Mouse (Mus musculus): ENCODE results near the gene Dgki. TPM values are rescaled to one million over a fixed set of nuclear protein-coding genes. Genes with fewer than 3 reads are reported as not detected.

Dgki gene
- total RNA-seq, 1 experiment = 0.94 TPM

DNA sequence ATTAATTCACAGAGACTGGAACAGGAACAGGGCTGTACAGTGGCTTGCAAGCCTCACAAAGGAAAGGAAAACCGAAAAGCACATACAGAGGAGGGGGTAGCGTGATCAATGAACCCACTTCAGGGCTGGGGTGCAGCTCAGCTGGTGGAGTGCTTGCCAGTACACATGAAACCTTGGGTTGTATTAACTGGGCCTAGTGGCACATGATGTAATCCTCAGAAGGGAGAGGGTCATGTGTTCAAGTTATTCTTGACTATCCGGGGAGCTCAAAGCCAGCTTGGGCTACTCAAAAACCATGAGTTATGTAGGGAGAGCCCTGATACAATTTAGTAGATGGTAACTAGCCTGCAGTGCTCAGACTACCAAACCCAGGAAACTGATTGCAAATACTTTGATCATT, 244.3 kb downstream of the Dgki start:
- Histone ChIP-seq H3K9me3 (ENCODE audit: control insufficient read depth, insufficient read depth, low read depth, low read length) (no peaks in the 10 kb centered on the region), H3K9ac (ENCODE audit: insufficient read depth, low read depth, low read length, poor library complexity, severe bottlenecking) (no peak overlapping the region), H3K27ac (ENCODE audit: insufficient read depth, low read depth, low read length, poor library complexity, severe bottlenecking) (no peak overlapping the region), H3K36me3 (ENCODE audit: control insufficient read depth, insufficient read depth, low read length, poor library complexity, severe bottlenecking) (no peaks in the 10 kb centered on the region), H3K4me1 (ENCODE audit: control insufficient read depth in 2 of 2, insufficient read depth in 2 of 2, low read length in 2 of 2, poor library complexity in 1 of 2) (no peaks in the 10 kb centered on the region), H3K4me3 (ENCODE audit: insufficient read depth in 1 of 2, low read depth in 1 of 2, low read length in 2 of 2, poor library complexity in 1 of 2, severe bottlenecking in 1 of 2) (no peak overlapping the region)
- in situ Hi-C loops (cut with MboI; ENCODE audit: low sequenced_read_pairs in 2 of 2, unreplicated experiment in 2 of 2) = no loop called here
- TF ChIP-seq MAFK (IDR thresholded peaks at IDR 0.05; ENCODE audit: insufficient read depth, low read depth, low read length) (no peak), ZC3H11A (IDR thresholded peaks at IDR 0.05; ENCODE audit: borderline replicate concordance, low read depth, low read length) (no peak), HCFC1 (IDR thresholded peaks at IDR 0.05; ENCODE audit: borderline replicate concordance, insufficient read depth, low read length) (no peak), ZNF384 (IDR thresholded peaks at IDR 0.05; ENCODE audit: low read depth, low read length) (no peak), CHD2 (IDR thresholded peaks at IDR 0.05; ENCODE audit: low read depth, low read length) (no peak)
- no peak for DNase-seq (ENCODE audit: low read depth, low spot score)

DNA sequence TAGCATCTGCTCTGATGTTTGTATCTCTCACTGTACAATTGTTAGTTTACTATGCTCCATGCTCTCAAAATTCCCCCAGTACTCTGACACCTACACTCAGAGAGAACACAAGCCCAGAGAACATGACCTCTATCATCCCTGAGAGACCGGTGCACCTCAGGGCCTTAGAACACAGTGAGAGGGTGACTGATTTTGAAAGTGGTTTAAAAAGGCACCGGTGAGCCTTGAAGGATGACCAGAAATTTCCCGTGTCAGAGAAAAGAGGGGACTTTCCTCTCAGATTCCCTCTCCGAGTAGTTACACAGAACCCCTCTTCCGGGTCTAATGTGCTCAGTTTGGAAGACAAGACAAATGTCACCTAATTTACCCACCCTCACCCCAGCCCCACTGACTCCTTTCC, 244.9 kb downstream of the Dgki start:
- in situ Hi-C loops (cut with MboI; ENCODE audit: low sequenced_read_pairs in 2 of 2, unreplicated experiment in 2 of 2) = no loop called here
- DNase-seq (ENCODE audit: low read depth, low spot score) = no peak
- TF ChIP-seq ZNF384 (IDR thresholded peaks at IDR 0.05; ENCODE audit: low read depth, low read length) = no peak
- TF ChIP-seq MAFK (IDR thresholded peaks at IDR 0.05; ENCODE audit: insufficient read depth, low read depth, low read length) = no peak
- TF ChIP-seq ZC3H11A (IDR thresholded peaks at IDR 0.05; ENCODE audit: borderline replicate concordance, low read depth, low read length) = no peak
- TF ChIP-seq CHD2 (IDR thresholded peaks at IDR 0.05; ENCODE audit: low read depth, low read length) = no peak
- no peak for TF ChIP-seq HCFC1 (IDR thresholded peaks at IDR 0.05; ENCODE audit: borderline replicate concordance, insufficient read depth, low read length)
- no peak overlapping the region for H3K9ac ChIP-seq (ENCODE audit: insufficient read depth, low read depth, low read length, poor library complexity, severe bottlenecking)
- no peaks in the 10 kb centered on the region for H3K9me3 ChIP-seq (ENCODE audit: control insufficient read depth, insufficient read depth, low read depth, low read length)
- no peaks in the 10 kb centered on the region for H3K36me3 ChIP-seq (ENCODE audit: control insufficient read depth, insufficient read depth, low read length, poor library complexity, severe bottlenecking)
- no peaks in the 10 kb centered on the region for H3K4me1 ChIP-seq (ENCODE audit: control insufficient read depth in 2 of 2, insufficient read depth in 2 of 2, low read length in 2 of 2, poor library complexity in 1 of 2)
- no peak overlapping the region for H3K27ac ChIP-seq (ENCODE audit: insufficient read depth, low read depth, low read length, poor library complexity, severe bottlenecking)
- H3K4me3 ChIP-seq (ENCODE audit: insufficient read depth in 1 of 2, low read depth in 1 of 2, low read length in 2 of 2, poor library complexity in 1 of 2, severe bottlenecking in 1 of 2) = no peak overlapping the region

DNA sequence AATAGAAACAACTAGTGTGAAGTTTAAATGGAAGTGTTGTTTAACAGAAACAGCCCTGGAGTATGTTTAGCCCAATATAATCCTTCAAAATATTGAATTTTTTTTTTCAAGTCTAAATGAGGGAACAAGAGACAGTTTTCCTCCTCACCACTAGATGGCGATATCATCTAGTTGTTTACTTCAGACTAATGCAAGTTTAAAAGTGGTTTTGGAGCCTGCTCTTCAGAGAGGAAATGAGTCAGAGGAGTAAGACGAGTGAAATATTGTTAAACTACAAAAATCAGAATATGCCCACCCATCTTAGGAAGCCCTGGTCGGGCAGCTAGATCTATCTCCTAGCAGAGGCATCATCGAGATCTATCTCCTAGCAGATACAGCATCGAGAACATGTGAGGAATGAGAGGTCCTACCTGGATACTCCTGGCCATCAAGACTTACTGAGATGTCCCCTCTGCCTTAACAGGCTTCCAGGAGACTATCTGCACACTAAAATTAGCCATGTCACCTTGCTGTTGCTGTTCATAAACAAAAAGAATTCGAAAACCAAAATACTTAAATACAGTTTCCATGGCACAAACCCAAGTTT, 245.5 kb downstream of the Dgki start:
- in situ Hi-C loops (cut with MboI; ENCODE audit: low sequenced_read_pairs in 2 of 2, unreplicated experiment in 2 of 2) = no loop called here
- TF ChIP-seq ZNF384 (IDR thresholded peaks at IDR 0.05; ENCODE audit: low read depth, low read length) (0 out of 2 replicates have a peak, but pooled peaks have one; percentile 21), ZC3H11A (IDR thresholded peaks at IDR 0.05; ENCODE audit: borderline replicate concordance, low read depth, low read length) (peak; percentile 47; the same call in 1 of the 2 replicates), MAFK (IDR thresholded peaks at IDR 0.05; ENCODE audit: insufficient read depth, low read depth, low read length) (no peak)
- H3K9ac ChIP-seq (ENCODE audit: insufficient read depth, low read depth, low read length, poor library complexity, severe bottlenecking) = no peak overlapping the region
- no peak overlapping the region for H3K27ac ChIP-seq (ENCODE audit: insufficient read depth, low read depth, low read length, poor library complexity, severe bottlenecking)
- peak; percentile 11 for DNase-seq (ENCODE audit: low read depth, low spot score)
- H3K4me3 ChIP-seq (ENCODE audit: insufficient read depth in 1 of 2, low read depth in 1 of 2, low read length in 2 of 2, poor library complexity in 1 of 2, severe bottlenecking in 1 of 2) = no peak overlapping the region
- H3K9me3 ChIP-seq (ENCODE audit: control insufficient read depth, insufficient read depth, low read depth, low read length) = no peaks in the 10 kb centered on the region
- no peaks in the 10 kb centered on the region for H3K36me3 ChIP-seq (ENCODE audit: control insufficient read depth, insufficient read depth, low read length, poor library complexity, severe bottlenecking)
- no peaks in the 10 kb centered on the region for H3K4me1 ChIP-seq (ENCODE audit: control insufficient read depth in 2 of 2, insufficient read depth in 2 of 2, low read length in 2 of 2, poor library complexity in 1 of 2)

DNA sequence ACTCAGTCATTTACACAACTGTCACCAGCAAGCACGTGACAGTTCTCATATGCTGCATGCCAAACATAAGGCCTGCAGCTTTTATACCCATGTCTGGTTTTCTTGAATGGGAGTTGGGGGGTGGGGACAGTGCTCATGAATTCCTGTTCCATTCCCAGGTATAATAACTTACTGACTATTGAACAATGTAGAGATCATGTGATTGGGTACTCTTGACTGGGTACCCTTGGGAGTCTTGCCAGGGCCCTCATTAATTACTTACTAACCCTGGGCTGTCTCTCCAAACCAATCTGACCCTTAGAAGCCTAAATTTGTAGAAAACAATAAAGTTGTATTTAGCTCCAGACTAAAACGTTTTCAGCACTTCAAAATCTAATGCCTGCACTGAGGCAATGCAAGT, 246.6 kb downstream of the Dgki start:
- Histone ChIP-seq H3K4me3 (ENCODE audit: insufficient read depth in 1 of 2, low read depth in 1 of 2, low read length in 2 of 2, poor library complexity in 1 of 2, severe bottlenecking in 1 of 2) (no peak overlapping the region), H3K27ac (ENCODE audit: insufficient read depth, low read depth, low read length, poor library complexity, severe bottlenecking) (no peak overlapping the region), H3K9me3 (ENCODE audit: control insufficient read depth, insufficient read depth, low read depth, low read length) (no peaks in the 10 kb centered on the region), H3K4me1 (ENCODE audit: control insufficient read depth in 2 of 2, insufficient read depth in 2 of 2, low read length in 2 of 2, poor library complexity in 1 of 2) (no peaks in the 10 kb centered on the region), H3K36me3 (ENCODE audit: control insufficient read depth, insufficient read depth, low read length, poor library complexity, severe bottlenecking) (no peaks in the 10 kb centered on the region), H3K9ac (ENCODE audit: insufficient read depth, low read depth, low read length, poor library complexity, severe bottlenecking) (no peak overlapping the region)
- no peak for DNase-seq (ENCODE audit: low read depth, low spot score)
- in situ Hi-C loops (cut with MboI; ENCODE audit: low sequenced_read_pairs in 2 of 2, unreplicated experiment in 2 of 2) = no loop called here
- no peak for TF ChIP-seq HCFC1 (IDR thresholded peaks at IDR 0.05; ENCODE audit: borderline replicate concordance, insufficient read depth, low read length)

DNA sequence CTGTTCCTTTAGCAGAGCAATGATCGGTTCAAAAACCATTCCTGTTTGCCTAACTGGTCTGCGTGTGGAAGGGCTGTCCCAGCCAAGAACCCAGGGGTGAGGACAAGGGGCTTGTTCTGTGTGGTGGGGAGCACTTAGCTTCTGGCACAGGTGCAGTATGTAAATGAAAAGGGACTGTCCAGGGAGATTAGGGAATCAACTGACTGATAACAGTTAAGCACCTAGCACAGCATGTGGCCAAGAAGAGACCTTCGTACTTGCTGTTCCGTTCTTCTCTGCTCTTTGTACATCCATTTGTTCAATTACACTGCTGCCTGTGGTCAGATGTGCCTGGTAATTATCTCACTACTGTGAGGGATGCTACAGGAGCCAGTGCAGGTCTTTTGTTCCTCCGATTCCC, 248.3 kb downstream of the Dgki start:
- DNase-seq (ENCODE audit: low read depth, low spot score) = no peak
- in situ Hi-C loops (cut with MboI; ENCODE audit: low sequenced_read_pairs in 2 of 2, unreplicated experiment in 2 of 2) = no loop called here
- Histone ChIP-seq H3K4me1 (ENCODE audit: control insufficient read depth in 2 of 2, insufficient read depth in 2 of 2, low read length in 2 of 2, poor library complexity in 1 of 2) (no peaks in the 10 kb centered on the region), H3K27ac (ENCODE audit: insufficient read depth, low read depth, low read length, poor library complexity, severe bottlenecking) (no peak overlapping the region), H3K36me3 (ENCODE audit: control insufficient read depth, insufficient read depth, low read length, poor library complexity, severe bottlenecking) (no peaks in the 10 kb centered on the region), H3K9me3 (ENCODE audit: control insufficient read depth, insufficient read depth, low read depth, low read length) (no peaks in the 10 kb centered on the region), H3K4me3 (ENCODE audit: insufficient read depth in 1 of 2, low read depth in 1 of 2, low read length in 2 of 2, poor library complexity in 1 of 2, severe bottlenecking in 1 of 2) (no peak overlapping the region), H3K9ac (ENCODE audit: insufficient read depth, low read depth, low read length, poor library complexity, severe bottlenecking) (no peak overlapping the region)
- TF ChIP-seq ZC3H11A (IDR thresholded peaks at IDR 0.05; ENCODE audit: borderline replicate concordance, low read depth, low read length) = no peak
- no peak for TF ChIP-seq HCFC1 (IDR thresholded peaks at IDR 0.05; ENCODE audit: borderline replicate concordance, insufficient read depth, low read length)
- TF ChIP-seq CHD2 (IDR thresholded peaks at IDR 0.05; ENCODE audit: low read depth, low read length) = no peak
- TF ChIP-seq MAFK (IDR thresholded peaks at IDR 0.05; ENCODE audit: insufficient read depth, low read depth, low read length) = no peak
- TF ChIP-seq ZNF384 (IDR thresholded peaks at IDR 0.05; ENCODE audit: low read depth, low read length) = no peak

Data from ES-E14 (cell line).